Mouse (Mus musculus) adipocyte (in vitro differentiated cells): Measurements from ENCODE around the gene Pask.
"Not testable (repeated sequence)": the region's sequence is repeated elsewhere in the genome, so short reads cannot be mapped to it uniquely, and the experiment has no call there.

ENCODE experiments used
- DNase-seq: peaks from one replicate; pipeline ENCODE4 v3.0.0-alpha.2; 2016; ENCODE audit warnings: low spot score

The Pask gene

DNA sequence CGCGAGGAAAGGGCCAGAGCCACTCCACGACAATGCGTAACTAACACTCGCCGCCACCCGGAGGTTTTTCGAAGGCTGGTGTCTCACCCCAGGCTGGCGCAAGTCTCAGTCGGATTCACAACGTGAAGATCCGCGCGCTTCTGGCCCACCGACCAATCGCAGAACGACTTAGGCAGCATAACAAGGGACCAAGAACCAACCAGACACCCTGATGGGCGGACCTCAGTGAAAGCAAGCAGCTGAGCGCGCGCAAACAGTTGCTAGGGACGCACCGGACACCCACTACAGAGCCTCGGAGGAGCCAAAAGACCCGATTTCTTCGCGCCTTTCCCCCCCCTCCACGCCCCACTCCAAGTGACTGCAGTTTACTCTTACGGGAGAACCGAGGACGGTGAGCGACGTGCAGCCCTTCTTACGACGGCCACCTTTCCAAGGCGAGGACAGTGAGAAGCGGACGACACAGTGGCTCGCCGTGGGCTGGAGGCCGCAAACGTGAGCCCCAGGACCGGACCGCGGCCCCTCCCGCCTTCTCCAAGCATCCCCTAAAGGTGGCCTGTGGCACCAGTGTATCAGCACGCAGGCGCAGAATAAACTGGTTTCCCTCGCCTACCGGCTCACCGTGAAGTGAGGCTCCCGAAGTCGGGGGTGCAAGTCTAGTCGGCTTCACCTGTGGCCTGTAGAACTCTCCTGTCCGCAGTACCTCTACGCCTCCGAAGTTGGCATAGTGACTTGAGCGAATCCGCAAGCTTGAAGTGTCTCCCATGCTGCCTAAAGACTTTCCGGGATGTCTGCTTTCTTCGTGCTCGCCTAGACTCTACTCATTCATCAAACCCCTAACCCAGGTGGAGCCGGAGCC, at the start of gene Pask, which contains the start of gene Ppp1r7:
Gene Pask (minus strand): TSS at position 835 of the 856 bp plus-strand sequence.
Gene Ppp1r7 (plus strand): TSS at position 207 of the 856 bp plus-strand sequence.
- peak; percentile 98 for DNase-seq

DNA sequence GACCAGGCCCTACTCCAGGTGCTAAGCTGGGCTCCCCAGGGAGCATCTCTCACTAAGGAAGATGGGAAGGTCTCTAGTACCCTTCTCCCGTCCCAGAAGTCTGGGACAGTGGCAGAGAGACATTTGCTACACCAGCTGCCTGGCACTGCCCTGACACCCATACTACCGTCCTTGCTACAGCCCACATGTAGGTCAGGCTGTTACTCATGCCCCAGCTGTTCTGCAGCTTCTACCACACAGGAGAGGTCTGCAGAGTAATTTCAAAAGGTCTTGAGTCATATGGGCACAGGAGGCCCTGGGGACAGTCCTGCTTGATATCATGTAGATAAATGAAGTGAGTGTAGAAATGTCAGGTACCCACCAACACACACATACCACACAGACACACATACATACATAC, 45.6 kb upstream of the Pask start:
- no peak for DNase-seq

DNA sequence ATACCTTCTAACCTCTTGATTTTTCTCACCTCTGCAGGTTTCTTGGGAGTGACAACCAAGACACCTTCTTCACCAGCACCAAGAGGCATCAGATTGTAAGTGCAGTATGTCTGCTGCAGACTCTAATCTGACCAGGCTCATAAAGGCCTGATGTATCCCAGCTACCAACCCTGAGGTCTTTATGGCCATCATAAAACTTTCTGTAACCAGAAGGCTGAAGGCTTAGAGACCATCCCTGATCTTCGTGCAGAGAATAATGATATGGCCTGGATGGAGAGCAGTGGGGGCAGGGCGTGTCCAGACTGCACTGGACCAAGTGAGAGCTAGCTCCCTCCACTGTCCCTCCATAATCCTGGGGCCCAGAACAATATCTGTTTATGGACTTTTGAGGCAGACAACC, 43.9 kb upstream of the Pask start:
- DNase-seq: no peak

DNA sequence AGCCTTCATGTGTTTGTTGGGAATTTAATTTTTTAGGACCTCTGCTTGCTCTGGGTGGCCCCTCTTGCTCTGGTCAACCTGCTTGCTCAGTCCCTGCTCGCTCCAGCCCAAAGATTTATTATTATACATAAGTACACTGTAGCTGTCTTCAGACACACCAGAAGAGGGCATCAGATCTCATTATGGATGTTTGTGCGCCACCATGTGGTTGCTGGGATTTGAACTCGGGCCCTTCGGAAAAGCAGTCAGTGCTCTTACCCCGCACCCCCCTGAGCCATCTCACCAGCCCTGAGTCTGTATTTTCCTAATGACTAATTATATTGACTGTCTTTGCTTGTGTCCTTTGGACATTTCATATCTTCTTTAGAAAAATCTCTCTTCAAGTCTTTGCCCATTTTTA, 35.8 kb upstream of the Pask start:
- DNase-seq: no peak

DNA sequence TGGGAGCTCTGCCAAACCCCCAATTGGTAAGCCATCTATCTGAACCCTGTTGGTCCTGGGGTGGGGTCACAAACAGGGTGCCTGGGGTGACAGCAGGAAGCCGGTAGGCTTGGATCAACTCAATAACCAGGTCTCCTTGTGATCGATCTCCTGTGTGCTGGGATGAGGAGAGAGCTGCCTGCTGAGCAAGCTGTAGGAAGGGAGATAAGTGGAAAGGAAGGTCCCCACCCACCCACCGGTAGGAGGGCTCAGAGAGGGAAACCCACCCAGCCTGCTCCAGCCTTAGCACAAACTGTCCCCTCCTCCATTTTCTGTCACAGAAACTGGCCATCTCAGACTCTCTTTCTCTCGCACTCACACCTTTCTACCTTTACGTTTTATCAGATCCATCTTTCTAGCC, 34.0 kb upstream of the Pask start:
- no peak for DNase-seq

DNA sequence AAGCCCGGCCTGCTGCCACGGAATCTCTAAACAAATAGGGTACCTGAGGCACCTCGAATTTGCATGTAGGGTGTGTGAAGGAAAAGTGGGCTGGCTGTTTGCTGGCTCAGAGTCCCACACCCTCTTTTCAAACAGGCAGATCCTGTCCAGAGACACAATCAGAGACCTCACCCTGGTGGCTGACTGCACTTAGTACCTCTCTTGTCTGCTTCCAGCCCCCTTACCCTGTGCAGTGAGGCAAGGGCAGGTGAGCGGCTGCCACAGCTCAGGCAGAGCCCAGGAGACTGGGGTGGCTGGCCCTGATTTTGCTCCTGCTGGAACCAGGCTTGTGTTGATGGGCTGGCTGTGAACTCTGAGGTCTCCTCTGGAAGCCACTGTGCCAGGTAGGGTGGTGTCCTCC, 30.4 kb upstream of the Pask start, which contains the start of gene Ano7:
Gene Ano7 (plus strand): TSS at position 266 of the 400 bp plus-strand sequence.
- DNase-seq: no peak

DNA sequence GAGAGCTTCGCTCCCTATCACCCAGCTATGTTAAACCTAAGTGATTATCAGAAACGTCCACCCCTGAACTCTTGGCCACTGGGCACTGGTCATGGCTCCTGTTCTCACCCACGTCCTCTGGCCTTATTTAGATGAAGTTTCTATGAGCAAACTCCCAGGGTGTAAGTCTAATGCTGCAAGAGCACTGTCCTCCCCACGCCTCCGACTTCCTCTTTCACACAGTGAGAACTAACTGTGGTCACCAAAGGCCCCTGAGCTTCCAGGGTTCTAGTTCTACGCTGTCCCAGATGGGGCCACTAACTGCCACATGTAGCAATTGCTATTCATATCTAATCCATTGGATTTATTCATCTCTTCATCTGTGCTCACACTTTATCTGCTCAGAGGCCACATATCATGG, 22.4 kb upstream of the Pask start:
- no peak for DNase-seq

DNA sequence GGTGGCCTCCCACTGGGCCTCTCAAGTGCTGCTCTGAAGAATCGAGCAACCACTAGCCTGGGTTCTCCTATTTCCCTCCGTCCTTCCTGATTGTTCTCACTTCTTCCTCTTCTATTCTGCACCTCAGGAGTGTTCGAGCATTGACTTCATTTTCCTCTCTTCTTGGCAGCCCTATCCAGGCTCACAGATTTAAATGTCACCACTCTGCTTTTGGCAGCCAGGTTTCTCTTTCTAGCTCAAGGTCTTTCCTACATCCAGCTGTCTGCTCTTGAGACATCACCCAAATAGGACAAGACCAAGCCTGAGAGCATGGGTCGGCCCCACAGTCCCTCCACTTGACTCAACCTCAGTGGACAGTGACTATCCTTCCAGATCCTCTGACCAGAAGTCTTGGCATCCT, 19.4 kb upstream of the Pask start:
- DNase-seq: no peak

DNA sequence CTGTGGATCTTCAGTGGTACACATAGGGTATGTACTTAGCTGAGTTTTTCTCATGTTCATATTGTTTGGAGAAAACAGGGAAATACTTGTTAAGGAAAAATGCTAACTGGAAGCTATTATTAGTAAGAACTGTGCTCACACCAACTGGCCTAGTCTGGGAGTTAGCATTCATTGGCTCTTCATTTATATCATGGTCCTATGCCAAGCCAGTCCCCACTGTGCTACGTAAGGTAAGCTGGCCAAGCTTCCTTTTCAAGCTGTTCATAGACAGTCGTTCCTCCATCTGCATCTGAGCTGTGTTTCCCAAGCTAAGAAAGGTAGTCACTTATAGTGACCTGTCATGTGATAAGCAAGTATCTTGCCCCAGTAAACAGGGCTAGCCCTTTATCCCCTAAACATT, 9.4 kb upstream of the Pask start:
- DNase-seq: no peak

DNA sequence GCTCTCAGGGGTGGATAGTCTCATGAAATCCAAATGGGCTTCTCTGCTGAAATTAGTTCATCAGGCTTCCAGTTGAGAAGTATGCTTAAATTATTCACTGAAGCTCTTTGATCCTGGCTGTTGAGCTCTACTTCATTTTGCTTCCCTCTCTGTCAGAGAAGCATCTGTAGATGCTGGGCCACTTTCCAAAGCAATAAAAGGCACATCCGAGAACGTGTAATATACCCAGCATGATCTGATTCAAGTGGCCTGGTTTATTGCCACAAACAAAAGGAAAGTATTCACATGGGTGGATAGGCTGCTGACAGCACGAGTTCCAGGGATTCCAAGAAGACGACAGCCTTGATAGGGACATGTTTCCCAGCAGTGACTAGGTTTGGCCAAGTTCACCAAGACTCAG, 6.4 kb upstream of the Pask start:
- DNase-seq: no peak

DNA sequence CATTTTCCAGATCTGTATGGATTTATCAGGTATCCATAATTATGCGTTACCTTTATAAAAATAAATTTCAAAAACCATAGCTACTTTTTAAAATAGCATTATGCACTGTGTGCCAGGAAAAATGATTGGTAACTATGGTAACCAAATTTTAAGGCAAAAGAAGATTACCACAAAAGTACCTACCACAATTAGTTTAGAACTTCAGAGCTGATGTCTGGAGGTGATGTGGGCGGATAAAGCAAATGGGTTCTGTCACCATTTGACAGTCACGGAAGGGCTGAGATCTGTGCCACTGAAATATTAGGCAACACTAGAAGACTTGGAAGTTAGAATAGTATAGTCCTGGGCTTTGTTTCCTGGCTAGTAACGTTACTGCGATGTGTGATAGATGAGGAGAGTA, 3.9 kb upstream of the Pask start:
- DNase-seq: no peak

DNA sequence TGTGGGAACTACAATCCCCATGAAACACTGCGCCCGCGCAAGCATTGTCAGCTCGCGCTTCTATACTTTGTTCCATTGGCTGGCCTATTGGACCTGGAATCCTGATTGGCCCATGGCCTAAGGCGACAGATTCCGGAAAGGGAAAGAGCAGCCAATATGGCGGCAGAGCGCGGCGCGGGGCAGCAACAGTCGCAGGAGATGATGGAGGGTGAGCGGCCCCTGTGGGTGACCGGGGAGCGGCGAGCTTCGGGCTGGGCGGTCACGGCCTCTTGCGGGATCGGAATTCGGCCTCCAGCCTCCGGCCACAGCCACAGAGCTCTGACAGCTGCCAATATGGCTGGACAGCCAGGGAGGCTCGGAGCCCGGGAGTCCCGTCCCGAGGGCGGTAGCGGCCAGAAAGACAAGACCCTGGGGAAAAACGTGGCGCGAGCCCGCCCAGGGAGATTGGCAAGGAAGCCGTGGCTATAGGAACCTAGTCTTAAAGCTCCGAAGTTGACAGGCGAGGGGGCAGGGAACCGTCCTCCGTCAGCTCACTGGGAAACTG, 294 bp upstream of the Pask start:
- peak; percentile 98 for DNase-seq

DNA sequence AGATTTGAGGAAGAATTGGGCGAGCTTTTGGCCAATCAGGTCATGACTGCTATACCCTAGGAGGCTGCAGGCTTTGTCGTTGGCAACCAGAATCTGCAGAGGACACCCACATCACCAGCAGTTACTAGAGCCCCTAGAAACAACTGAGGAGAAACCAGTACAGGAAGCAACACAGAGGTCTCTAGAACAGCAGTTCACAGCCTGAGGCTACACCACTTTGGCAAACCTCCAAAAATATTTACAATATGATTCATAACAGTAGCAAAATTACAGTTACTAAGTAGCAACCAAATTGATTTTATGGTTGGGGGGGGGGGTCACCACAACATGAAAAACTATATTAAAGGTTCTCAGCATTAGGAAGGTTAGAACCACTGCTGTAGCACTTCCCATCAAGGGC, 8.7 kb downstream of the Pask start:
- peak; percentile 21 for DNase-seq

DNA sequence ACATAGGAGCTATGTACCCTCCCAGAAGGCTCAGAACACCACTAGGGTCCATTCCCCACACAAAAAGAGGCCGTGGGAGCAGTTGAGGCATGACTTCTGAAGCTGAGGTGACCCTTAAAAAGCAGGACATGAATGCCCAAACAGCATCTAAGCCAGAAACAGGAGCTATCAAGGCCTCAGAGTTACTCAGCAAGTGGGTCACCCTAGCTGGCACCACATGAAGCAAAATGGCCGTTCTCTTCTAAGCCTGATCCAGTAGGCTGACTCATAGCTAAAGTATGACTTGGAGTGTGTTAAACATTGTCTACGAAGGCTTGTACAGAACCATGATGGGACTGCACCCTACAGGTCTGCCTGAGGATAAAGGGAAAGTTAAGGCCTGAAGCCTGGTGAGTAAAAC, 16.8 kb downstream of the Pask start:
- DNase-seq: no peak

DNA sequence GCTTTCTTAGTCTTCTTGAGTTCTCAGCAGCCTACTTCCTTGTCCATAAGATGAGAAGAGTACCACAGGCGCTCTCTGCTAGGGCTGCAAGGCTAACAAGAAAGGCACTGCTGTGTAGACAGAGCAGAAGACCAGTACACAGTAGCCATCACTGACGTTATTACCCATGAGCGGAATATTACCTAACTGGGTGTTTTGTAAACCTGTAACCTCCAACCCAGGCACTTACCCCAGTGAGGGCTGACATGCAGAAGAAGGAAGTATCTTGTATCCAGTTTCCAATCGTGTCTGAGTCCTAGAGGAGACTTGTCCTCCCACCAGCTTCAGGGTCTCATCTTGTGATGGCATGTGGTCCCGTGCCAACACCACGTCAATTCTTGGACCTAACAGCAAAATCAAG, 19.3 kb downstream of the Pask start:
- no peak for DNase-seq

DNA sequence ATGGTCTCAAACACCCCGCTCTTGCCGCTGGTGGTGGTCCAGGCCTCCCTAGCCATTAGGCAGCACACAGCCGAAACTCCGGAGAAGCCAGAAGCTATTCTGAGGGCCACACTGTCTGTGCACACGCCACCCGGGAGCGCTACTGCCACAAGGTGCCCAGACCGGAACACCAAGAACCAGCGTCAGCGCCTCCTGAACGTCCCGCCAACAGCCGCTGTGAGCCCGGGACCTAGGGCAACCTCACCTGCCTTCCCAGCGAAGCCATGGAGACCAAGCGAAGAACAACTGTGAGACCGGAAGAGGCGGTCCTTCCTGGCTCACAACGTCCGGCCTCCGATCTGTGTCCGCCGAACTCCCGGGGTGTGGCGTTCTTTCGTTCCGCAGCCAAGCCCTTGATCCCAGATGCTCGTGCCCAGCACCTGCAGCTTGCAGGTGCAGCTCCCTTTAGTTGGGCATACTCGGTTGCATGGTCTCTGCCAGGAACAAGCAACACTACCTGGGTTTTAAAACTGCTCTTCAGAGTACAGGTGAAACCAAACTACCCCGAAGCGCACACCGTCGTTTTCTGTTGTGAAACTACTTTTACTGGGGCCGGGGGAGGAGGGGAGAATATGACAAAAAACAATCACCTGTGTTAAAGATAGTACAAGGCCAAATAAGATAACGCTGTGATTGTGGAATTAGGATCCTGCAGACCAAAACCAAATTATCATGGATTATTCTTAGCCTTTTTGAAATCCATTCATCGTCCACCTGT, 37.5 kb downstream of the Pask start, which contains the start of gene Mterf4:
Gene Mterf4 (minus strand): TSS at position 335 of the 757 bp plus-strand sequence.
- peak; percentile 86 for DNase-seq

DNA sequence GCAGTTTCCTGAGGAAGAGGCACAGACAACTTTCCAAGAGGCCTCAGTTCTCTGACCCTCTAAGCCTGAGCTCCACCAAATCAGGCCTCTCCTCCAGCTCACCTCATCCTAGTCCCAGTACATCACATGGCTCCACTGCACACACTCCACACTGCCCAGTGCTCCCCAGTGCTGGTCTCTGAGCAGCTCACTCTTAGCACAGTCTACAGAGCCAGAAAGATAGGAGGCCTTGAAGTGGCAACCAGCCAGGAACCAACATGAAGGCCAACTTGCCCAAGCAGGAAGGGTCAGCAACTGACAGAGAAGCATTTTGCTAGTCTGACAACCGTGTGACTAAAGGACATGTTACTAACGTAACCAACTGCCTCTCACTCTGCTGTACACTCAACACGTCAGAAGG, 42.7 kb downstream of the Pask start:
- peak; percentile 64 for DNase-seq

DNA sequence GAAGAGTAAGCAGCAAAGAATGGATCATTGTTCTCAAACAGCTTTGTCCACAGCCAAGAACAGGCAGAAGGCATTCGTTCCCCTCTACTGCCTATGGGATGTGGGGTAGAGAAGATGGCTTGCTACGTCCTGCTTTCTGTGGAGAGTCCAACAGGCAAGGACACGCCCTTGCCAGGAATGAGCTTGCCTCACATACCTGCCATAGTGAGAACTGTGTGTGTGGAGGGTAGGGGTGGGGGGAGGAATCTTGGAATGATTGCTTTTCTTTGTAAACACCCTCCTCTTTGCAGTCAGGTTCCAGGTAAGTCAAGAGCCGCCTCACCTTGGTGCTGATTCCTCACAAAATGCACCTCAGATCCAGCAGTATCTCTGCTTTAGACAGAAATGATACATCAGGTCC, 43.5 kb downstream of the Pask start:
- no peak for DNase-seq

DNA sequence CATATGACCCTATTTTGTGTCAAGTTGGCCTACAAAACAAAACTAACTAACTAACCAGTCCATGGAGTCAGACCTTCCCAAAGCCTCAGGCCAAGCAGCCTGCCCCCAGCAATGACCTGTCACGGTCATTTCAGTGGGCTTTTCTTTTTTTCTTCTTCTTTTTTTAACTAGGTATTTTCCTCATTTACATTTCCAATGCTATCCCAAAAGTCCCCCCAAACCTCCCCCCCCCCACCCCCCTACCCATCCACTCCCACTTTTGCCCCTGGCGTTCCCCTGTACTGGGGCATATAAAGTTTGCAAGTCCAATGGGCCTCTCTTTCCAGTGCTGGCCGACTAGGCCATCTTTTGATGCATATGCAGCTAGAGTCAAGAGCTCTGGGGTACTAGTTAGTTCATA, 48.8 kb downstream of the Pask start:
- DNase-seq: not testable (repeated sequence)

DNA sequence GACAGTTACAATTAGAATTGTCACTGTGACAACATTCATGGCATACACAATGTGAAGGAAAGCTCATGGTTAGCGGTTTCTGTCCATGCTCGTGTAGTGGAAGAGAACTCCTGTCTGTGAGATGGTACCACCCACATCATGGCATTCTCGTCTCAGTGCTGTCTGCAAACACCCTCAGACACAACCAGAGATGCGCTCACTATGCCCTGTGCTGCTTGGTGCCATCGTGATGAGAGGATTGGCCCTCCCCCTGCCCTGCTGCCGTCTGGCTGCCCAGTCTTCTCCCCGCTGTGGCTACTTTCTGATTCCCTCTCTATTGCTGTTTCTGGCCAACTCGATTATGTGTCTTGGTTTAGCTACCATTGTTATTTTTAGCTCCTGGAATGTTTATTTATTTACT, 51.3 kb downstream of the Pask start:
- no peak for DNase-seq

DNA sequence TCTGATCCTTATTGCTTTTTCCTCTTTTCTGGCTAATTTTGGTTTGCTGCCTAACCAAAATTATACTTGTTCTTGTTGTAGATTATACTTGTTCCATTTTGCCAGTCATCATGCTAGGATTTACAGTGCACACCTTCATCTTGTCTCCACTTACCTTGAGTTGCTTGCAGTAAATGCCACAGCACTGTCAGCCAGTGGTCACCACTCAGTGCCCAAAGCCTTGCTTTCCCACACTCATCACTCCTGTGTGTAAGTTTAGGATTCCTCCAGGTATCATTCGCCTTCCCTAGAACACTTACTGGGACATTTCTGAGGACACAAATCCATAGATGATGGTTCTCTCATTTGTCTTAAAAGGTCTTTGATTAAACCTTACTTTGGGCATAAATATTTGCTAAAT, 51.7 kb downstream of the Pask start:
- no peak for DNase-seq

DNA sequence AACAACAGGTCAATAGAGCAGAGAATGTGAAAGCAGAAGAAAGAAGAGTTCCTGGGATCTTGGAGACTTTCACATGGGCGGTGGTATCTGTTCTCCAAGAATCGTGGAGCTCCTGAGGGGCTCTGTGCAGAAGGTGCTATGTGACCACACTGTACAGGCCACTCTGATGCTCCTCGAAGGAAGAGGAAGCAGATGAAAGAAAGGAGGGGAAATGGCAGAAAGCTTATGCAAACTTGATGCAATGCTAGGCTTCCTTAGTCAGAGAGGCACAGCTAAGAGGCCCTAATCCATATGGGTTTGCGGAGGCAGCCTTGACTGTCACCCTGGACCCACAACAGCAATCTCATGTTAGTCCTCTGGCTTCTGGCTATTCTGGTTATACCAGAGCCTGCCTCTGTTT, 52.3 kb downstream of the Pask start:
- DNase-seq: no peak

DNA sequence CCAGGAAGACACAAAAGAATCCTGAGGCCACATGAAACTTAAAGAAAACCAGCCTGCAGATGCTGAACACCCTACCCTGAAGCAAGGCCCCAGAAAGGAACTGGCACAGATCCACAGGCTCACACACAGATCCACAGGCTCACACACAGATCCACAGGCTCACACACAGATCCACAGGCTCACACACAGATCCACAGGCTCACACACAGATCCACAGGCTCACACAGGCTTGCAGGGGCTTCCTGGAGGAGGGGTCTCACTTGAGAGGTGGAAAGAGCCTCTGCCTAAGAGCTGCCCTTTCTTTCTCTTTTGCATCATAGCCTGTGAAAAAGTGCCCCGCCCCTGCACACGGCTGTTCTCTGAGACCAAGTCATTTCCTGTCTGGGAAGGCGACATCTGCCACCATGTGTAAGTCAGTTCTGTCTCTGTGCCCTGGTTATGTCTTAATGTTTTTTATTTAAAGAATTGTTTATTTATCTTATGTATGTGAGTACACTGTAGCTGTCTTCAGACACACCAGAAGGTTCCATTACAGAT, 53.5 kb downstream of the Pask start:
- no peak for DNase-seq
